Mouse (Mus musculus) limb, embryonic 13.5 days (tissue): ENCODE data around the gene Hnrnpul2. TPM values are rescaled to one million over a fixed set of nuclear protein-coding genes. Genes with fewer than 3 reads are reported as not detected.

Experiments
- polyA plus RNA-seq: library from polyadenylated mRNA; unstranded; fragments of >200 nt; fragmentation: Nextera tagmentation; extraction: Ambion mirVana; gene quantifications from 2 replicates; pipeline ENCODE4 v1.2.1, GENCODE M21; 2015

The Hnrnpul2 gene
- polyA plus RNA-seq, 1 experiment from 2014 or later = 6.3 TPM

Other genes with a start within 250 kb of the Hnrnpul2 start
- gene Slc22a8, start 228.8 kb upstream of the Hnrnpul2 start, polyA plus RNA-seq = 0.05 TPM in 1 of 2 replicates, not detected in the other
- not detected in 2 replicates for gene Slc22a6, start 202.0 kb upstream of the Hnrnpul2 start, polyA plus RNA-seq
- 0.71 and 1.0 TPM in 2 replicates for gene Chrm1, start 156.2 kb upstream of the Hnrnpul2 start, polyA plus RNA-seq
- 101 and 103 TPM in 2 replicates for gene Slc3a2, start 96.6 kb upstream of the Hnrnpul2 start, polyA plus RNA-seq
- gene Wdr74, start 84.2 kb upstream of the Hnrnpul2 start, polyA plus RNA-seq = 98.7 TPM in 2 replicates
- 2.1 TPM in 2 replicates for gene 1700092M07Rik, start 79.3 kb upstream of the Hnrnpul2 start, polyA plus RNA-seq
- gene Stx5a, start 78.6 kb upstream of the Hnrnpul2 start, polyA plus RNA-seq = 194 and 205 TPM in 2 replicates
- gene Nxf1, start 62.9 kb upstream of the Hnrnpul2 start, polyA plus RNA-seq = 214 and 217 TPM in 2 replicates
- gene Tmem223, start 49.0 kb upstream of the Hnrnpul2 start, polyA plus RNA-seq = 211 and 232 TPM in 2 replicates
- 62.7 and 66.2 TPM in 2 replicates for gene Tmem179b, start 45.5 kb upstream of the Hnrnpul2 start, polyA plus RNA-seq
- 31.9 and 32.8 TPM in 2 replicates for gene Taf6l, start 33.6 kb upstream of the Hnrnpul2 start, polyA plus RNA-seq
- 183 and 185 TPM in 2 replicates for gene Polr2g, start 21.4 kb upstream of the Hnrnpul2 start, polyA plus RNA-seq
- gene Zbtb3, start 17.5 kb upstream of the Hnrnpul2 start, polyA plus RNA-seq = 6.0 and 6.7 TPM in 2 replicates
- gene Ttc9c, start 677 bp upstream of the Hnrnpul2 start, polyA plus RNA-seq = 67.1 and 73.4 TPM in 2 replicates
- not detected in 2 replicates for gene AC129217.1, start 9.8 kb downstream of the Hnrnpul2 start, polyA plus RNA-seq
- 45.2 and 49.3 TPM in 2 replicates for gene Bscl2, start 17.5 kb downstream of the Hnrnpul2 start, polyA plus RNA-seq
- gene Gng3, start 19.2 kb downstream of the Hnrnpul2 start, polyA plus RNA-seq = 8.7 and 8.8 TPM in 2 replicates
- 0.75 and 0.93 TPM in 2 replicates for gene Lrrn4cl, start 30.8 kb downstream of the Hnrnpul2 start, polyA plus RNA-seq
- gene Ubxn1, start 51.5 kb downstream of the Hnrnpul2 start, polyA plus RNA-seq = 179 TPM in 2 replicates
- gene Uqcc3, start 60.9 kb downstream of the Hnrnpul2 start, polyA plus RNA-seq = 66.7 and 70.4 TPM in 2 replicates
- 93.0 and 93.2 TPM in 2 replicates for gene Lbhd1, start 63.7 kb downstream of the Hnrnpul2 start, polyA plus RNA-seq
- gene Gm49403, start 63.9 kb downstream of the Hnrnpul2 start, polyA plus RNA-seq = not detected in 2 replicates
- 94.0 and 96.6 TPM in 2 replicates for gene 1810009A15Rik, start 68.8 kb downstream of the Hnrnpul2 start, polyA plus RNA-seq
- gene Gm49416, start 68.9 kb downstream of the Hnrnpul2 start, polyA plus RNA-seq = not detected in 2 replicates
- 39.6 and 43.3 TPM in 2 replicates for gene Ints5, start 73.0 kb downstream of the Hnrnpul2 start, polyA plus RNA-seq
- 102 and 112 TPM in 2 replicates for gene Ganab, start 78.1 kb downstream of the Hnrnpul2 start, polyA plus RNA-seq
- gene B3gat3, start 100.4 kb downstream of the Hnrnpul2 start, polyA plus RNA-seq = 49.9 and 53.0 TPM in 2 replicates
- 3.2 and 3.7 TPM in 2 replicates for gene Rom1, start 109.3 kb downstream of the Hnrnpul2 start, polyA plus RNA-seq
- gene Eml3, start 109.5 kb downstream of the Hnrnpul2 start, polyA plus RNA-seq = 36.9 and 37.2 TPM in 2 replicates
- 192 and 193 TPM in 2 replicates for gene Mta2, start 121.9 kb downstream of the Hnrnpul2 start, polyA plus RNA-seq
- gene Tut1, start 133.8 kb downstream of the Hnrnpul2 start, polyA plus RNA-seq = 35.6 and 36.5 TPM in 2 replicates
- gene Eef1g, start 147.0 kb downstream of the Hnrnpul2 start, polyA plus RNA-seq = 508 and 512 TPM in 2 replicates
- 35.2 and 35.6 TPM in 2 replicates for gene Ahnak, start 169.3 kb downstream of the Hnrnpul2 start, polyA plus RNA-seq